Mouse (Mus musculus): ENCODE measurements at regions not wholly inside any gene's neighbourhood (a gene's known extent, or its start where the extent isn't known, plus 50 kb on each side); places are given as distances from the start of the nearest gene placed in this dataset.

GRCm38 (mm10) chr17:75716458-75716857, 164.7 kb upstream of the Fam98a start:
- WGBS: 88% methylated on average over 4 of the region's 4 CpGs

GRCm38 (mm10) chr17:75714578-75714977, 162.8 kb upstream of the Fam98a start:
- no peak for ATAC-seq (ENCODE audit: low FRiP score, low TSS enrichment)
- Histone ChIP-seq H3K4me2 (replicated peaks; ENCODE audit: low read depth, low read length) (no peak overlapping the region), H3K36me3 (ENCODE audit: control insufficient read depth, insufficient read depth, low read length) (no peaks in the 10 kb centered on the region), H3K4me1 (ENCODE audit: control insufficient read depth, insufficient read depth, low read length) (no peaks in the 10 kb centered on the region), H3K9ac (ENCODE audit: low read depth, low read length) (no peak overlapping the region), H3K27ac (ENCODE audit: low read depth, low read length) (no peak overlapping the region), H3K27me3 (ENCODE audit: control insufficient read depth, insufficient read depth, low read length) (no peaks in the 10 kb centered on the region), H3K4me3 (ENCODE audit: low read length) (no peak overlapping the region), H3K9me3 (ENCODE audit: control insufficient read depth, low read length) (no peaks in the 10 kb centered on the region)

More at GRCm38 (mm10) chr17:75716458-75716857, 164.7 kb upstream of the Fam98a start:
- Histone ChIP-seq H3K4me2 (replicated peaks; ENCODE audit: low read depth, low read length) (no peak overlapping the region), H3K27ac (ENCODE audit: low read depth, low read length) (no peak overlapping the region), H3K4me1 (ENCODE audit: control insufficient read depth, insufficient read depth, low read length) (no peaks in the 10 kb centered on the region), H3K36me3 (ENCODE audit: control insufficient read depth, insufficient read depth, low read length) (no peaks in the 10 kb centered on the region), H3K9me3 (ENCODE audit: control insufficient read depth, low read length) (no peaks in the 10 kb centered on the region), H3K4me3 (ENCODE audit: low read length) (no peak overlapping the region), H3K9ac (ENCODE audit: low read depth, low read length) (no peak overlapping the region), H3K27me3 (ENCODE audit: control insufficient read depth, insufficient read depth, low read length) (no peaks in the 10 kb centered on the region)
- ATAC-seq (ENCODE audit: low FRiP score, low TSS enrichment): no peak

GRCm38 (mm10) chr17:75714059-75714458, 162.3 kb upstream of the Fam98a start:
- Histone ChIP-seq H3K9me3 (ENCODE audit: control insufficient read depth, low read length) (no peaks in the 10 kb centered on the region), H3K4me2 (replicated peaks; ENCODE audit: low read depth, low read length) (no peak overlapping the region), H3K4me1 (ENCODE audit: control insufficient read depth, insufficient read depth, low read length) (no peaks in the 10 kb centered on the region), H3K27ac (ENCODE audit: low read depth, low read length) (no peak overlapping the region), H3K9ac (ENCODE audit: low read depth, low read length) (no peak overlapping the region), H3K36me3 (ENCODE audit: control insufficient read depth, insufficient read depth, low read length) (no peaks in the 10 kb centered on the region), H3K27me3 (ENCODE audit: control insufficient read depth, insufficient read depth, low read length) (no peaks in the 10 kb centered on the region), H3K4me3 (ENCODE audit: low read length) (no peak overlapping the region)
- 88% methylated on average over 1 of the region's 1 CpGs for WGBS
- no peak for ATAC-seq (ENCODE audit: low FRiP score, low TSS enrichment)

- H3K36me3 ChIP-seq (ENCODE audit: control insufficient read depth, insufficient read depth, low read length): no peaks in the 10 kb centered on the region
- H3K4me2 ChIP-seq (replicated peaks; ENCODE audit: low read depth, low read length): no peak overlapping the region
- no peak overlapping the region for H3K4me3 ChIP-seq (ENCODE audit: low read length)
- no peak for ATAC-seq (ENCODE audit: low FRiP score, low TSS enrichment)
- H3K4me1 ChIP-seq (ENCODE audit: control insufficient read depth, insufficient read depth, low read length): no peaks in the 10 kb centered on the region
- 94% methylated on average over 4 of the region's 4 CpGs for WGBS
- H3K27me3 ChIP-seq (ENCODE audit: control insufficient read depth, insufficient read depth, low read length): no peaks in the 10 kb centered on the region
- no peak overlapping the region for H3K9ac ChIP-seq (ENCODE audit: low read depth, low read length)
- no peak overlapping the region for H3K27ac ChIP-seq (ENCODE audit: low read depth, low read length)
- H3K9me3 ChIP-seq (ENCODE audit: control insufficient read depth, low read length): no peaks in the 10 kb centered on the region
Observed at GRCm38 (mm10) chr17:75707687-75708086, 155.9 kb upstream of the Fam98a start.

GRCm38 (mm10) chr17:75705357-75705756, 153.6 kb upstream of the Fam98a start:
- H3K27ac ChIP-seq (ENCODE audit: low read depth, low read length): no peak overlapping the region
- peak; percentile 52 for ATAC-seq (ENCODE audit: low FRiP score, low TSS enrichment)
- H3K27me3 ChIP-seq (ENCODE audit: control insufficient read depth, insufficient read depth, low read length): no peaks in the 10 kb centered on the region
- WGBS: 74% methylated on average over 2 of the region's 2 CpGs
- no peak overlapping the region for H3K9ac ChIP-seq (ENCODE audit: low read depth, low read length)
- H3K36me3 ChIP-seq (ENCODE audit: control insufficient read depth, insufficient read depth, low read length): no peaks in the 10 kb centered on the region
- H3K9me3 ChIP-seq (ENCODE audit: control insufficient read depth, low read length): no peaks in the 10 kb centered on the region
- H3K4me1 ChIP-seq (ENCODE audit: control insufficient read depth, insufficient read depth, low read length): no peaks in the 10 kb centered on the region
- H3K4me2 ChIP-seq (replicated peaks; ENCODE audit: low read depth, low read length): no peak overlapping the region
- H3K4me3 ChIP-seq (ENCODE audit: low read length): no peak overlapping the region

- H3K4me2 ChIP-seq (replicated peaks; ENCODE audit: low read depth, low read length): no peak overlapping the region
- no peaks in the 10 kb centered on the region for H3K4me1 ChIP-seq (ENCODE audit: control insufficient read depth, insufficient read depth, low read length)
- H3K9me3 ChIP-seq (ENCODE audit: control insufficient read depth, low read length): no peaks in the 10 kb centered on the region
- H3K9ac ChIP-seq (ENCODE audit: low read depth, low read length): no peak overlapping the region
- no peak overlapping the region for H3K4me3 ChIP-seq (ENCODE audit: low read length)
- ATAC-seq (ENCODE audit: low FRiP score, low TSS enrichment): peak; percentile 89
- WGBS: 11% methylated on average over 8 of the region's 8 CpGs
- no peak overlapping the region for H3K27ac ChIP-seq (ENCODE audit: low read depth, low read length)
- H3K27me3 ChIP-seq (ENCODE audit: control insufficient read depth, insufficient read depth, low read length): no peaks in the 10 kb centered on the region
- no peaks in the 10 kb centered on the region for H3K36me3 ChIP-seq (ENCODE audit: control insufficient read depth, insufficient read depth, low read length)
Observed at GRCm38 (mm10) chr17:75703865-75704264, 152.1 kb upstream of the Fam98a start.

- Histone ChIP-seq H3K9ac (ENCODE audit: low read depth, low read length) (no peak overlapping the region), H3K9me3 (ENCODE audit: control insufficient read depth, low read length) (no peaks in the 10 kb centered on the region), H3K36me3 (ENCODE audit: control insufficient read depth, insufficient read depth, low read length) (no peaks in the 10 kb centered on the region), H3K4me3 (ENCODE audit: low read length) (no peak overlapping the region), H3K27me3 (ENCODE audit: control insufficient read depth, insufficient read depth, low read length) (no peaks in the 10 kb centered on the region), H3K4me1 (ENCODE audit: control insufficient read depth, insufficient read depth, low read length) (no peaks in the 10 kb centered on the region), H3K4me2 (replicated peaks; ENCODE audit: low read depth, low read length) (no peak overlapping the region), H3K27ac (ENCODE audit: low read depth, low read length) (no peak overlapping the region)
- ATAC-seq (ENCODE audit: low FRiP score, low TSS enrichment): no peak
- 85% methylated on average over 3 of the region's 3 CpGs for WGBS
Observed at GRCm38 (mm10) chr17:75696729-75697103, 145.0 kb upstream of the Fam98a start.

GRCm38 (mm10) chr17:75696103-75696728, 144.5 kb upstream of the Fam98a start:
- ATAC-seq (ENCODE audit: low FRiP score, low TSS enrichment): no peak

GRCm38 (mm10) chr17:75685927-75686326, 134.2 kb upstream of the Fam98a start:
- Histone ChIP-seq H3K27ac (ENCODE audit: low read depth, low read length) (no peak overlapping the region), H3K4me1 (ENCODE audit: control insufficient read depth, insufficient read depth, low read length) (no peaks in the 10 kb centered on the region), H3K27me3 (ENCODE audit: control insufficient read depth, insufficient read depth, low read length) (no peaks in the 10 kb centered on the region), H3K36me3 (ENCODE audit: control insufficient read depth, insufficient read depth, low read length) (no peaks in the 10 kb centered on the region), H3K9me3 (ENCODE audit: control insufficient read depth, low read length) (no peaks in the 10 kb centered on the region), H3K9ac (ENCODE audit: low read depth, low read length) (no peak overlapping the region), H3K4me2 (replicated peaks; ENCODE audit: low read depth, low read length) (no peak overlapping the region), H3K4me3 (ENCODE audit: low read length) (no peak overlapping the region)
- ATAC-seq (ENCODE audit: low FRiP score, low TSS enrichment): no peak

More at GRCm38 (mm10) chr17:75696103-75696728, 144.5 kb upstream of the Fam98a start:
- Histone ChIP-seq H3K4me3 (ENCODE audit: low read length) (no peak overlapping the region), H3K27me3 (ENCODE audit: control insufficient read depth, insufficient read depth, low read length) (no peaks in the 10 kb centered on the region), H3K36me3 (ENCODE audit: control insufficient read depth, insufficient read depth, low read length) (no peaks in the 10 kb centered on the region), H3K4me1 (ENCODE audit: control insufficient read depth, insufficient read depth, low read length) (no peaks in the 10 kb centered on the region), H3K9me3 (ENCODE audit: control insufficient read depth, low read length) (no peaks in the 10 kb centered on the region), H3K4me2 (replicated peaks; ENCODE audit: low read depth, low read length) (no peak overlapping the region), H3K9ac (ENCODE audit: low read depth, low read length) (no peak overlapping the region), H3K27ac (ENCODE audit: low read depth, low read length) (no peak overlapping the region)
- 74% methylated on average over 5 of the region's 5 CpGs for WGBS

All from kidney, embryonic 14.5 days (tissue).